Mouse (Mus musculus): ENCODE data around the gene Gm20547. TPM values are rescaled to one million over a fixed set of nuclear protein-coding genes. Genes with fewer than 3 reads are reported as not detected.
A peak's percentile ranks its signal among the peaks of the same experiment; 100 is the strongest.

Gm20547 gene
- polyA plus RNA-seq (2016; fragmentation: Nextera tagmentation; extraction: Ambion mirVana): 0.06 TPM in 1 of 2 replicates, not detected in the other

DNA sequence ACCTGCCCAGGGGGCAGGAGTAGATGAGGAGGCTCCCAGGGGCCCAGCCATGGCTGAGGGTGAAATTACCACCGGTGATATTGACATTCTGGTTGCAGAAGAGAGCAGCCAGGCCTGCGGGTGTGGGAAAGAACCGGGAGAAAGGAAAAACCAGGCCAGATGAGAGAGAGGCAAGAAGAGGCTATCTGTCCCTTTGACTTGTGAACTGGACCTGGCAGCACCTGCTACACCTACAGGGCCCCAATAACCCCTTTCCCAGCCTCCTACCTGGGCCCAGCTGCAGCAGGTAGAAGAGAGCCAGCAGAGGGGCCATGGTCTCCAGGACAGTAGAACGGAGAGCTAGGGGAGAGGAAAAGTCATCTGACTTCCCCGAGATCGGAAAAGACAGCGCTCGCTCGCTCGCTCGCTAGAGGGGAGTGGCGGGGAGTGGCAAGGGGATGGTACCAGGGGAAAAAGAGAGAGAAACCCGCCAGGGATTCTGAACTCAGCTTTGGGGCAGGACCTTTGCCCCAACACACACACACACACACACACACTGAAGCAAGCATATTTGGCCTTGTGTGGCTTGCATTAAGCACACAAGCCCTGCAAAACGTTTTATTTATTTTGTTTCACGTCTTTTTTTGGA, at the start of gene Gm20547:
Gene Gm20547 (minus strand): TSS at position 360 of the 628 bp plus-strand sequence.
- Histone ChIP-seq H3K9me3 (replicated peaks) (no peaks in the 10 kb centered on the region), H3K4me3 (peak within 1 kb of the TSS; percentile 22; the same call in 1 of the 2 replicates), H3K27ac (no peak within 1 kb of the TSS), H3K27me3 (ENCODE audit: low read depth, poor library complexity, severe bottlenecking) (peaks cover 31% of the 10 kb centered on the region), H3K4me1 (peaks cover 21% of the 10 kb centered on the region), H3K36me3 (no peaks in the 10 kb centered on the region)
- 12% methylated on average over 15 of the region's 15 CpGs for WGBS
- no peak for DNase-seq (ENCODE audit: low spot score)

DNA sequence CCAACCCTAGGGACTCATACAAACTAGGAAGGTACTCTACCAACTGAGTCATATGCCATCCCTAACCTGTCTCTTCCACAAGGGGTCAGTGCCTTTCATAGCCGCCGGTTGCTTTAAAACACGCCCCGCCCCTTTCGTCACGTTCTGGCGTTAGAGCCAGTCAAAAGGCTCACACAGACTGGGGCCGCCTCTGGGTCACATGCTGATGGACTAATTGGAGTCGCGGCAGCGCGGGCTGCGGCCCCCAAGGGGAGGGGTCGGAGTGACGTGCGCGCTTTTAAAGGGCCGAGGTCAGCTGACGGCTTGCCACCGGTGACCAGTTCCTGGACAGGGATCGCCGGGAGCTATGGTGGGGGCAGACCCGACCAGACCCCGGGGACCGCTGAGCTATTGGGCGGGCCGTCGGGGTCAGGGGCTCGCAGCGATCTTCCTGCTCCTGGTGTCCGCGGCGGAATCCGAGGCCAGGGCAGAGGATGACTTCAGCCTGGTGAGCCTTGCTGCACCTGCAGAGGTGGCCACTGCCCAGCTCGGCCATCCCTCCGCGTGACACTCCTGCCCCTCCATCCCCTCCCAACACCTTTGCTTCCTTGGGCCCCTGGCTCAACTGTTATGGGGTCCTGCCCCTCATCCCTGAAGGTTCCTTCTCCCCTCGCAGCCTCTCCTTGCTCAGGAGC, 49.4 kb upstream of the Gm20547 start, which contains the start of gene Neu1:
Gene Neu1 (plus strand): TSS at position 193 of the 674 bp plus-strand sequence.
- Histone ChIP-seq H3K27me3 (ENCODE audit: low read depth, poor library complexity, severe bottlenecking) (no peaks in the 10 kb centered on the region), H3K27ac (peak within 1 kb of the TSS; percentile 81), H3K9me3 (replicated peaks) (no peaks in the 10 kb centered on the region), H3K36me3 (peaks cover 16% of the 10 kb centered on the region), H3K4me3 (peak within 1 kb of the TSS; percentile 73), H3K4me1 (peaks cover 28% of the 10 kb centered on the region)
- peak; percentile 95 for DNase-seq (ENCODE audit: low spot score)
- under 1% methylated on average over 38 of the region's 38 CpGs for WGBS

DNA sequence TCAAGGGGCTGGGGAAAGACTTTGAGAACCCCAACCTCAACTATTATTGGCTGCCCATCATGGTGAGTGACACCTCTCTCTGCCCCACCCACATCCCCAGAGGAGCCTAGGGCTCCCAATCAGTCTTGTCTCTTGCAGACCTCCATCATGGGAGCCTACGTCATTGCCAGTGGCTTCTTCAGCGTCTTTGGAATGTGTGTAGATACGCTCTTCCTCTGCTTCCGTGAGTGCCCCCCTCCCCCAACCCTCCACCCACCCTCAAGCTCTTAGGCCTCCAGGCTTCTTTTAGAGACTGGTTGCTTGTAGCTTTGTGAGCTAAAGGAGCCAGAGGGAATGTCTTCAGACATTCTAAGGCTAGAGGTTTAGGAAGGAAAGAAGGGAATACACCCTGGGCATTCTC, 47.0 kb upstream of the Gm20547 start:
- H3K4me3 ChIP-seq: no peak overlapping the region
- DNase-seq (ENCODE audit: low spot score): no peak
- no peaks in the 10 kb centered on the region for H3K27me3 ChIP-seq (ENCODE audit: low read depth, poor library complexity, severe bottlenecking)
- no peak overlapping the region for H3K27ac ChIP-seq
- H3K9me3 ChIP-seq (replicated peaks): no peaks in the 10 kb centered on the region
- H3K4me1 ChIP-seq: peaks cover 12% of the 10 kb centered on the region
- 61% methylated on average over 4 of the region's 4 CpGs for WGBS
- H3K36me3 ChIP-seq: 0 out of 2 replicates have a peak, but pooled peaks cover 3% of the 10 kb centered on the region

DNA sequence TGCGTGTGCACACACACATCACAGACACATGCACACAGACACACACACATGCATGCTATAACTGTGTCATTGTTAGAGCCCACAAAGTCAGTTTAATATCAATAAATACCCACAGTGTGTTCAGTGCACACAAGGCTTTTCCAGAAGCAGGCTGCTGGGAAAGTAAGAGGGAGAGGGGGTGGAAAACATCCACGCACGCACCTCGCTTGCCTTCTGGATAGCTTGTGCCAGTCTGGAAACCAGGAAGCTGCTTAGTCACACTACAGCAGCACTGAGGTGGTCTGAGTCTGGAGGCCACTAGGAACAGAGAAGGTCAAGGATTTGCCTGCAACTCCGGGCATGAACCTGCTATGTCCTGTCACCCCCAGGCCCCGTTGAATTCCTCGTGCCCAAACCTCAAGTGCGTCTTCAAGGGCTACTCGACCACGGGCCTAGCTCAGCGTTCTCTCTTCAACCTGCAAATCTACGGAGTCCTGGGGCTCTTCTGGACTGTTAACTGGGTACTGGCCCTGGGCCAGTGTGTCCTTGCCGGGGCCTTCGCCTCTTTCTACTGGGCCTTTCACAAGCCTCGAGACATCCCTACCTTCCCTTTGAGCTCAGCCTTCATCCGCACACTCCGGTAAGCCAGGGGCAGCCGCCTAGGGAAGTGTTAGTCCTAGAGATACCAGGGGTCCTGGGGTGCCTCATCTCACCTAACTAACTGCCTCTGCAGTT, 45.6 kb upstream of the Gm20547 start:
- H3K27ac ChIP-seq: no peak overlapping the region
- H3K4me1 ChIP-seq: peaks cover 10% of the 10 kb centered on the region
- H3K36me3 ChIP-seq: no peaks in the 10 kb centered on the region
- H3K9me3 ChIP-seq (replicated peaks): no peaks in the 10 kb centered on the region
- 89% methylated on average over 18 of the region's 18 CpGs for WGBS
- no peak for DNase-seq (ENCODE audit: low spot score)
- no peaks in the 10 kb centered on the region for H3K27me3 ChIP-seq (ENCODE audit: low read depth, poor library complexity, severe bottlenecking)
- no peak overlapping the region for H3K4me3 ChIP-seq

DNA sequence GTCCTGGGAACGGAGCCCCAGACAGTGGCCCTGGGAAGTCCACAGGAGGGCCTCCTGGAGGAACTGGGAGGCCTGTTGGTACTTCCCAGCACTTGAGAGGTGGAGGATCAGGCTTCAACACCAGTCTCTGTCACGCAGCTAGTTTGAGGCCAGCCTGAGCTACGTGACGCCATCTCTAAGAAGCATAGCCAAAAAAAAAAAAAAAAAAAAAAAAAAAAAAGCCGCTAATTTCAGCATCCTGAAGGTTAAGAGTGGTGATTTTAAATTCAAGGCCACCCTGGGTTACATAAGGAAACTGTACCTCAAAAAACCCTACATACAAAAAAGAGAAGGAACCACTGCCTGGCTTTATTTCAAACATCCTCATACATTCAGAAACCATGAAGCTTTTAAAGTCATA, 42.4 kb upstream of the Gm20547 start:
- no peak overlapping the region for H3K4me3 ChIP-seq
- H3K4me1 ChIP-seq: no peaks in the 10 kb centered on the region
- H3K9me3 ChIP-seq (replicated peaks): no peaks in the 10 kb centered on the region
- H3K36me3 ChIP-seq: no peaks in the 10 kb centered on the region
- no peaks in the 10 kb centered on the region for H3K27me3 ChIP-seq (ENCODE audit: low read depth, poor library complexity, severe bottlenecking)
- DNase-seq (ENCODE audit: low spot score): no peak
- 75% methylated on average over 5 of the region's 5 CpGs for WGBS
- no peak overlapping the region for H3K27ac ChIP-seq

DNA sequence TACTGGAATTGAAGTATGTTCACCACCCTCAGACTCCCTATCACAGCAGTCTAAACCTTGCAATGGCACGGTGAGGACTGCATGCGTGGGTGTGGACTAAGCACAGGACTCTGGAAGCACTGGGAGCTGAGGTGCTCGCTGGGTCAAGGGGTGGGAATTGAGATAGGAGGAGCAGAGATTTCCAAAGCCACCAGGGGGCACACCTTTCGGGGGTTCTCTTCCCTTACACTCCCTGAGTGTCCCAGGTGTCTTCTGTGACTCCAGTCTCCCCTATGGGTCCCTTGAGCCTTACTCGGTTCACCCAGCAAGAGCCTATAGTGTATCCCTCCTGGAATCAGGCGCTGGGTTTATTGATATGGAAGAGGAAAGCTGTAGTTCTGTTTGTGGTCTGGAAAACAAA, 41.1 kb upstream of the Gm20547 start:
- Histone ChIP-seq H3K36me3 (no peaks in the 10 kb centered on the region), H3K27ac (no peak overlapping the region), H3K4me3 (no peak overlapping the region), H3K27me3 (ENCODE audit: low read depth, poor library complexity, severe bottlenecking) (no peaks in the 10 kb centered on the region), H3K4me1 (no peaks in the 10 kb centered on the region), H3K9me3 (replicated peaks) (no peaks in the 10 kb centered on the region)
- DNase-seq (ENCODE audit: low spot score): no peak
- WGBS: 57% methylated on average over 6 of the region's 6 CpGs

DNA sequence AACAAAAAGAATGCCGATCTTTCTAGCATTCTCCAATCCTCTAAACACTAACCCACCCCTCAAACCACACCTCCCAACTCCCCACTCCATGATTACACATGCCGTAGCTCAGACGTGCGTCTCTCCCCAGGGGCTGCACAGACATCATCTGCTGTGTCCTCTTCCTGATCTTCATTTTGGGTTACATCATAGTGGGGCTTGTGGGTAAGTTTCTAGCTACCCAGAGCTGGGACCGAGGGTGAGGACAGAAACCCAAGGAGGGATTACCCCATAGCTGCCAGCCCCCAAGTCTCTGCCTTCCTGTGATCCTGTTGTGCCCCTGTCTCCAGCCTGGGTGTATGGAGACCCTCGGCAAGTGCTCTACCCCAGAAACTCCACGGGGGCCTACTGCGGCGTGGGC, 35.3 kb upstream of the Gm20547 start:
- Histone ChIP-seq H3K36me3 (peaks cover 22% of the 10 kb centered on the region), H3K27me3 (ENCODE audit: low read depth, poor library complexity, severe bottlenecking) (no peaks in the 10 kb centered on the region), H3K4me1 (peaks cover 20% of the 10 kb centered on the region), H3K27ac (no peak overlapping the region), H3K4me3 (no peak overlapping the region), H3K9me3 (replicated peaks) (no peaks in the 10 kb centered on the region)
- WGBS: 82% methylated on average over 9 of the region's 9 CpGs
- DNase-seq (ENCODE audit: low spot score): no peak

DNA sequence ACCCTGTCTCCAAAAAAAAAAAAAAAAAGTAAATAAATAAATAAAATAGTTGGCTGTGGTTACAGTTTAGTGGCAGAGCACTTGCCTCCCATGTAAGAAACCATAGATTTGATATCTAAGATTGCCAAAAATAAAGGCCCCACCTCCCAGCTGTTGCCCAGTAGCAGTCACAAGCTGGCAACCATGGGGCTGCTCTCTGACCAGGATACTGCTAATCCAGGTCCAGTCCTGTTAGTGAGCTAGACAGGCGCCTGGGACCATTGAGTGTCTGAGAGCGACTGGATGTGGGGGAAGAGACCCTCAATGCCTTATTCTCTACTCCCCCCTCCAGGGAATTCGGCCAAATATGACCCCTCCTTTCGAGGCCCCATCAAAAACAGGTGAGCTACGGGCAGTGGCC, 34.5 kb upstream of the Gm20547 start:
- no peaks in the 10 kb centered on the region for H3K9me3 ChIP-seq (replicated peaks)
- no peak for DNase-seq (ENCODE audit: low spot score)
- H3K27ac ChIP-seq: no peak overlapping the region
- no peaks in the 10 kb centered on the region for H3K27me3 ChIP-seq (ENCODE audit: low read depth, poor library complexity, severe bottlenecking)
- WGBS: 88% methylated on average over 5 of the region's 5 CpGs
- peaks cover 20% of the 10 kb centered on the region for H3K4me1 ChIP-seq
- H3K36me3 ChIP-seq: peaks cover 30% of the 10 kb centered on the region
- H3K4me3 ChIP-seq: no peak overlapping the region

DNA sequence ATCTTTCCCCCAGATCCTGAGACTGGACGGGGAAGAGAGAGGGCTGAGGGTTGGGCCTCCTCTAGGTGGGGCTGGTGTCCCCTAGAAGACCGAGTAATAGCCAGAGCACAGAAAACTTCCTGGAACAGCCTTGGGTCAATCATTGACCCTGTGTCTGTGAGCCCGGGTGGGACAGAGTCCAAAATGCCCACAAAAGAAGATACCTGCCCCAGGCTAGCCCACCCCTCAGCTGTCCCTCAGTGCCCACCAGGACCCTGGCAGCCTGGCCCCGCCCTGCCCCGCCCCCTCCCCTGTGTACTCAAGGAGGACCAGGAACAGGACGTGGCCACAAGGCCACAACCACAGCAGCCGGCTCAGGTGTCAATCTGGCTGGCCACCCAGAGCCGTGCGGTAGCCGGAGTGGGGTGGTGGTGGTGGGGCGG, 33.6 kb upstream of the Gm20547 start:
- WGBS: 17% methylated on average over 11 of the region's 11 CpGs
- Histone ChIP-seq H3K4me1 (peaks cover 20% of the 10 kb centered on the region), H3K27ac (peak overlapping the region; percentile 61), H3K36me3 (peaks cover 39% of the 10 kb centered on the region), H3K9me3 (replicated peaks) (no peaks in the 10 kb centered on the region), H3K27me3 (ENCODE audit: low read depth, poor library complexity, severe bottlenecking) (no peaks in the 10 kb centered on the region), H3K4me3 (peak overlapping the region; percentile 20; the same call in 1 of the 2 replicates)
- no peak for DNase-seq (ENCODE audit: low spot score)

DNA sequence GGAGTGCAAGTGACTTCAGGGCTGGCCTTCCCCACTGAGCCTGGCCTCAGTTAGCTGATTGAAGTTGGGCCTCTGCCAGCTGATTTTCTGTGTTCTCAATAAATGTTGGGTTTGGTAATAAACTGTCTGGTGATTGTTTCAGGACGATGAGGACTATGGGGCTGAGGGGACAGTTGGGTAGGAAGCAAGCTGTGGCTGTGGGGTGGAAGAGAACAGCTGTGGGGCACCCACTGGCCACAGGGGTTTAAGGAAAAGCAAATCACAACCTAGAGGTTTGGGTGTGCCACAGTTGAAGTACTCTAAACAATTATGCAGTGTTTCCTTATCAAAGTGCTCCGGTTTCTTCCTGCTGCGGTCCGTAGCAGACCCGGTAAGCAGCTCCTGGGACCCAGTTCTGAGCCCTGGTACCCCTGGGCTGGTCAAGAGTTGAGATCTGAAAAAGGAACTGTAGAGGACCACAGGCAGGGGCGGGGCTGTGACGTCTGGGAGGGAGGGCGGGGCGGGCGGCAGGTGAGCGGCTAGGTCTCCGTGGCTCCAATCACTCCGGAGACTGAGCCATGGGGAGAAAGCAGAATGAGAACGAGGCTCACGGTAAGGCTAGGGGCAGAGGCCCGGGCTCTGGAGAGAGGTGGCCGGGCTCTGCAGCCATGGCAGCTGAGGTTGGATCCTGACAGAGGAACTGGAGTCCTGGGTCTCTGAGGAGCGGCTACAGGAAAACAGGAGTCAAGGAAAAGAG, 32.3 kb upstream of the Gm20547 start, which contains the start of gene Slc44a4:
Gene Slc44a4 (plus strand): TSS at position 537 of the 736 bp plus-strand sequence.
- 33% methylated on average over 18 of the region's 18 CpGs for WGBS
- Histone ChIP-seq H3K36me3 (peaks cover 53% of the 10 kb centered on the region), H3K9me3 (replicated peaks) (no peaks in the 10 kb centered on the region), H3K4me3 (peak within 1 kb of the TSS; percentile 20; the same call in 1 of the 2 replicates), H3K27me3 (ENCODE audit: low read depth, poor library complexity, severe bottlenecking) (no peaks in the 10 kb centered on the region), H3K27ac (peak within 1 kb of the TSS; percentile 61), H3K4me1 (peaks cover 20% of the 10 kb centered on the region)
- no peak for DNase-seq (ENCODE audit: low spot score)

DNA sequence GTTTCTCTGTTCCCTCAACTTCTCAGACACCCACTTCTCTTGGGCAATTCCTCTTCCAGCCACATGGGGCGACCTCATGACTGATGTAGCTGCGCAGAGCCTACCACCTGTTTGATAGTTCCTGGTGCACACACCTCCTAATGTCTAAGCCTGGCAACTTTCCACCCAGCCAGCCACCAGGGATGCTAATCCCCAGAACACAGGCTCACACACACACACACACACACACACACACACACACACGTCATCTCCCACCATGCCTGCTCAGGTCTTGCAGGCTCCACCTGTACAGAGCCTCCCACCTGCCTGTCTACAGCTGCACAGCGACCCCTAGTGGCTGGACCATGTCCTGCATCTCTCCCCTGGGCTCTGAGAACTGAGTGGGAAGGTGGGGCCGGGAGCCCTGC, 30.1 kb upstream of the Gm20547 start:
- Histone ChIP-seq H3K36me3 (peaks cover 74% of the 10 kb centered on the region), H3K4me3 (no peak overlapping the region), H3K4me1 (peaks cover 20% of the 10 kb centered on the region), H3K27ac (no peak overlapping the region), H3K27me3 (ENCODE audit: low read depth, poor library complexity, severe bottlenecking) (no peaks in the 10 kb centered on the region), H3K9me3 (replicated peaks) (no peaks in the 10 kb centered on the region)
- DNase-seq (ENCODE audit: low spot score): peak; percentile 86
- WGBS: 56% methylated on average over 5 of the region's 5 CpGs

DNA sequence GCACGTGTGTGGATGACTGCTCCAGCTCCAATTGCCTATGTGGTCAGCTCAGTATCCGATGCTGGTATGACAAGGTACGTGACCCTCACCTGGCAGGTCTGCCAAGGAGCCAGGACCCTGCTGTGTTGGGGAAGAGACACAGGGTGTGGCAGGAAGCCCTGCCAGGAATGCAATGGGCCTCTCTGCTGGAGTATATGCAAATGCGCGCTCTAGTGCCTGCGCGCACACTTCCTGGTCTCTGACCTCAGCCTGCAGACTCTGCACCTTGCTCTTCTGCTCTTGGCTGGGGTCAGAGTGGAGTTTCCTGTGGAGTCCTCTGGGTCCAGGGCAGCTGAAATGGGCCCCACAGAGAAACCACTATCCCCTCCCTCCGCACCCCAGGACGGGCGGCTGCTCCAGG, 29.1 kb upstream of the Gm20547 start:
- 88% methylated on average over 10 of the region's 10 CpGs for WGBS

More for the DNA sequence above, 29.1 kb upstream of the Gm20547 start:
- DNase-seq (ENCODE audit: low spot score): no peak
- Histone ChIP-seq H3K4me1 (peaks cover 20% of the 10 kb centered on the region), H3K9me3 (replicated peaks) (no peaks in the 10 kb centered on the region), H3K27ac (no peak overlapping the region), H3K27me3 (ENCODE audit: low read depth, poor library complexity, severe bottlenecking) (no peaks in the 10 kb centered on the region), H3K4me3 (peak overlapping the region; percentile 2; the same call in 1 of the 2 replicates), H3K36me3 (peaks cover 84% of the 10 kb centered on the region)
